Mouse (Mus musculus) hindbrain, embryonic 10.5 days (tissue): ENCODE results near the gene Olfr1008. TPM values are rescaled to one million over a fixed set of nuclear protein-coding genes. Genes with fewer than 3 reads are reported as not detected.
"Not testable (repeated sequence)": the region's sequence is repeated elsewhere in the genome, so short reads cannot be mapped to it uniquely, and the experiment has no call there.

Experiments
- DNase-seq: peaks from one replicate; pipeline ENCODE4 v3.0.0-alpha.2; 2017; ENCODE audit warnings: low spot score
- H3K27ac ChIP-seq: fragments of 300-500 bp; sonication (generic); 2 replicates; pipeline ENCODE4 v1.5.1; 2016; ENCODE audit warnings: mild to moderate bottlenecking, moderate library complexity
- H3K27me3 ChIP-seq: fragments of 300-500 bp; sonication (generic); 2 replicates; pipeline ENCODE4 v1.6.1; 2016; ENCODE audit warnings: mild to moderate bottlenecking; ENCODE audit not compliant: poor library complexity, insufficient read depth, severe bottlenecking
- H3K36me3 ChIP-seq: fragments of 300-500 bp; sonication (generic); 2 replicates; pipeline ENCODE4 v1.6.1; 2016; ENCODE audit warnings: mild to moderate bottlenecking, moderate library complexity
- H3K4me1 ChIP-seq: fragments of 300-500 bp; sonication (generic); replicated peaks from 2 replicates; pipeline ENCODE4 v1.6.1; 2016; ENCODE audit warnings: mild to moderate bottlenecking
- H3K4me3 ChIP-seq: fragments of 300-500 bp; sonication (generic); 2 replicates; pipeline ENCODE4 v1.5.1; 2016; ENCODE audit warnings: mild to moderate bottlenecking, moderate library complexity
- H3K9me3 ChIP-seq: fragments of 300-500 bp; sonication (generic); 2 replicates; pipeline ENCODE4 v1.6.1; 2016; ENCODE audit warnings: mild to moderate bottlenecking, moderate library complexity
- WGBS: fragments of 180-500 bp; shearing (Covaris S2); methylation state at CpG from one replicate; pipeline ENCODE4 v1.1.7; 2016; 5-methylcytosine and 5-hydroxymethylcytosine counted together
- polyA plus RNA-seq: library from polyadenylated mRNA; unstranded; fragments of >200 nt; fragmentation: Nextera tagmentation; extraction: Ambion mirVana; gene quantifications from 2 replicates; pipeline ENCODE4 v1.2.1, GENCODE M21; 2016

The Olfr1008 gene
- not detected in 2 replicates for polyA plus RNA-seq

- no peaks in the 10 kb centered on the region for H3K36me3 ChIP-seq
- DNase-seq: no peak
- H3K27ac ChIP-seq: no peak within 1 kb of the TSS
- H3K4me1 ChIP-seq: no peaks in the 10 kb centered on the region
- peaks cover 2% of the 10 kb centered on the region; the same call in 1 of the 2 replicates for H3K9me3 ChIP-seq
- no peak within 1 kb of the TSS for H3K4me3 ChIP-seq
- H3K27me3 ChIP-seq: no peaks in the 10 kb centered on the region
Observed at GRCm38 (mm10) chr2:85689131-85689530, at the start of gene Olfr1008. Gene Olfr1008 (plus strand): TSS chr2:85689431.

- no peaks in the 10 kb centered on the region for H3K9me3 ChIP-seq
- no peak within 1 kb of the TSS for H3K4me3 ChIP-seq
- no peak for DNase-seq
- H3K4me1 ChIP-seq: no peaks in the 10 kb centered on the region
- no peaks in the 10 kb centered on the region for H3K36me3 ChIP-seq
- no peak within 1 kb of the TSS for H3K27ac ChIP-seq
- WGBS: 92% methylated on average over 1 of the region's 1 CpGs
- no peaks in the 10 kb centered on the region for H3K27me3 ChIP-seq
Observed at GRCm38 (mm10) chr2:85650604-85651003, 38.6 kb upstream of the Olfr1008 start, which contains the start of gene Olfr1002. Gene Olfr1002 (minus strand): TSS chr2:85650704.

- not testable (repeated sequence) for DNase-seq, H3K27me3 ChIP-seq, H3K9me3 ChIP-seq, H3K27ac ChIP-seq, H3K36me3 ChIP-seq, H3K4me1 ChIP-seq, H3K4me3 ChIP-seq
Observed at GRCm38 (mm10) chr2:85664355-85664754, 24.9 kb upstream of the Olfr1008 start, which contains the start of gene Olfr154. Gene Olfr154 (minus strand): TSS chr2:85664455.

GRCm38 (mm10) chr2:85678667-85679066, 10.6 kb upstream of the Olfr1008 start, which contains the start of gene Olfr1006:
Gene Olfr1006 (minus strand): TSS chr2:85678767.
- Histone ChIP-seq H3K4me3 (no peak within 1 kb of the TSS), H3K27ac (no peak within 1 kb of the TSS), H3K9me3 (no peaks in the 10 kb centered on the region), H3K4me1 (no peaks in the 10 kb centered on the region), H3K36me3 (no peaks in the 10 kb centered on the region), H3K27me3 (no peaks in the 10 kb centered on the region)
- no peak for DNase-seq

- DNase-seq, H3K9me3 ChIP-seq, H3K27ac ChIP-seq, H3K4me3 ChIP-seq, H3K27me3 ChIP-seq, H3K4me1 ChIP-seq, H3K36me3 ChIP-seq: not testable (repeated sequence)
- 85% methylated on average over 2 of the region's 2 CpGs for WGBS
Observed at GRCm38 (mm10) chr2:85710680-85711079, 21.4 kb downstream of the Olfr1008 start.

GRCm38 (mm10) chr2:85711159-85711558, 21.9 kb downstream of the Olfr1008 start:
- Histone ChIP-seq H3K4me1 (no peaks in the 10 kb centered on the region), H3K36me3 (no peaks in the 10 kb centered on the region), H3K27ac (no peak overlapping the region), H3K4me3 (no peak overlapping the region), H3K9me3 (no peaks in the 10 kb centered on the region), H3K27me3 (no peaks in the 10 kb centered on the region)
- no peak for DNase-seq
- 46% methylated on average over 1 of the region's 1 CpGs for WGBS

- WGBS: 88% methylated on average over 1 of the region's 1 CpGs
- DNase-seq: no peak
Observed at GRCm38 (mm10) chr2:85715119-85715518, 25.9 kb downstream of the Olfr1008 start, which contains the start of gene Olfr1009. Gene Olfr1009 (plus strand): TSS chr2:85715419.

GRCm38 (mm10) chr2:85725793-85726192, 36.6 kb downstream of the Olfr1008 start:
- Histone ChIP-seq H3K36me3 (no peaks in the 10 kb centered on the region), H3K4me3 (no peak overlapping the region), H3K27ac (no peak overlapping the region), H3K27me3 (no peaks in the 10 kb centered on the region), H3K9me3 (no peaks in the 10 kb centered on the region), H3K4me1 (no peaks in the 10 kb centered on the region)
- WGBS: 17% methylated on average over 3 of the region's 3 CpGs
- peak; percentile 4 for DNase-seq

More at GRCm38 (mm10) chr2:85715119-85715518, 25.9 kb downstream of the Olfr1008 start, which contains the start of gene Olfr1009:
- Histone ChIP-seq H3K36me3 (no peaks in the 10 kb centered on the region), H3K4me1 (no peaks in the 10 kb centered on the region), H3K4me3 (no peak within 1 kb of the TSS), H3K27me3 (no peaks in the 10 kb centered on the region), H3K9me3 (no peaks in the 10 kb centered on the region), H3K27ac (no peak within 1 kb of the TSS)

Other genes starting within 250 kb of the Olfr1008 start
- gene Olfr995, start 245.8 kb upstream of the Olfr1008 start, polyA plus RNA-seq: not detected in 2 replicates
- gene 4833423E24Rik, start 170.4 kb upstream of the Olfr1008 start, polyA plus RNA-seq: 0.11 TPM in 1 of 2 replicates, not detected in the other
- not detected in 2 replicates for gene Olfr996, start 110.2 kb upstream of the Olfr1008 start, polyA plus RNA-seq
- gene Olfr998, start 100.5 kb upstream of the Olfr1008 start, polyA plus RNA-seq: not detected in 2 replicates
- gene Olfr1000, start 77.5 kb upstream of the Olfr1008 start, polyA plus RNA-seq: not detected in 2 replicates
- gene Olfr1002, start 38.7 kb upstream of the Olfr1008 start, polyA plus RNA-seq: not detected in 2 replicates
- not detected in 2 replicates for gene Olfr154, start 25.0 kb upstream of the Olfr1008 start, polyA plus RNA-seq
- gene Olfr1006, start 10.7 kb upstream of the Olfr1008 start, polyA plus RNA-seq: not detected in 2 replicates
- gene Olfr1009, start 26.0 kb downstream of the Olfr1008 start, polyA plus RNA-seq: not detected in 2 replicates
- gene Olfr1012, start 73.3 kb downstream of the Olfr1008 start, polyA plus RNA-seq: not detected in 2 replicates
- not detected in 2 replicates for gene Olfr1013, start 77.7 kb downstream of the Olfr1008 start, polyA plus RNA-seq
- gene Olfr1014, start 83.3 kb downstream of the Olfr1008 start, polyA plus RNA-seq: not detected in 2 replicates
- not detected in 2 replicates for gene Olfr1015, start 92.6 kb downstream of the Olfr1008 start, polyA plus RNA-seq
- not detected in 2 replicates for gene Olfr1016, start 113.1 kb downstream of the Olfr1008 start, polyA plus RNA-seq
- not detected in 2 replicates for gene Olfr1018, start 129.0 kb downstream of the Olfr1008 start, polyA plus RNA-seq
- not detected in 2 replicates for gene Olfr1019, start 156.1 kb downstream of the Olfr1008 start, polyA plus RNA-seq
- gene Olfr1020, start 157.6 kb downstream of the Olfr1008 start, polyA plus RNA-seq: not detected in 2 replicates
- gene Olfr1022, start 179.2 kb downstream of the Olfr1008 start, polyA plus RNA-seq: not detected in 2 replicates
- not detected in 2 replicates for gene Olfr1023, start 196.2 kb downstream of the Olfr1008 start, polyA plus RNA-seq
- gene Olfr1024, start 215.6 kb downstream of the Olfr1008 start, polyA plus RNA-seq: not detected in 2 replicates
- gene Olfr1025-ps1, start 225.8 kb downstream of the Olfr1008 start, polyA plus RNA-seq: not detected in 2 replicates
- gene Olfr1026, start 232.1 kb downstream of the Olfr1008 start, polyA plus RNA-seq: not detected in 2 replicates